Mouse (Mus musculus): ENCODE data around the gene Zdhhc1. TPM values are rescaled to one million over a fixed set of nuclear protein-coding genes. Genes with fewer than 3 reads are reported as not detected.
A peak's percentile ranks its signal among the peaks of the same experiment; 100 is the strongest.

Gene Zdhhc1
- polyA plus RNA-seq, 1 experiment from 2014 or later = 40.6 TPM

GRCm38 (mm10) chr8:105472983-105473382, 23.7 kb downstream of the Zdhhc1 start:
- Histone ChIP-seq H3K27me3 (replicated peaks; ENCODE audit: insufficient read depth, low read length) (no peaks in the 10 kb centered on the region), H3K9me3 (ENCODE audit: low read length) (no peaks in the 10 kb centered on the region), H3K9ac (replicated peaks; ENCODE audit: low read depth) (no peak overlapping the region), H3K27ac (ENCODE audit: low read length) (no peak overlapping the region), H3K4me2 (replicated peaks; ENCODE audit: low read depth, low read length) (no peak overlapping the region), H3K4me1 (ENCODE audit: insufficient read depth, low read depth, low read length) (peaks cover 21% of the 10 kb centered on the region; the same call in 1 of the 2 replicates), H3K36me3 (ENCODE audit: insufficient read depth, low read length) (no peaks in the 10 kb centered on the region; the same call in 1 of the 2 replicates), H3K4me3 (ENCODE audit: low read depth, low read length) (no peak overlapping the region)
- ATAC-seq = no peak
- no peak for DNase-seq (ENCODE audit: low spot score)
- WGBS = 78% methylated on average over 9 of the region's 9 CpGs
- no peak for TF ChIP-seq CTCF (IDR thresholded peaks at IDR 0.05)
- TF ChIP-seq EP300 (IDR thresholded peaks at IDR 0.05) = no peak

GRCm38 (mm10) chr8:105472414-105472932, 24.2 kb downstream of the Zdhhc1 start:
- peaks cover 21% of the 10 kb centered on the region; the same call in 1 of the 2 replicates for H3K4me1 ChIP-seq (ENCODE audit: insufficient read depth, low read depth, low read length)
- no peak for TF ChIP-seq CTCF (IDR thresholded peaks at IDR 0.05)
- TF ChIP-seq EP300 (IDR thresholded peaks at IDR 0.05) = no peak
- WGBS = 67% methylated on average over 23 of the region's 23 CpGs
- H3K4me3 ChIP-seq (ENCODE audit: low read depth, low read length) = no peak overlapping the region
- no peak overlapping the region; the same call in 1 of the 2 replicates for H3K27ac ChIP-seq (ENCODE audit: low read length)
- no peaks in the 10 kb centered on the region; the same call in 1 of the 2 replicates for H3K36me3 ChIP-seq (ENCODE audit: insufficient read depth, low read length)
- H3K4me2 ChIP-seq (replicated peaks; ENCODE audit: low read depth, low read length) = no peak overlapping the region
- no peaks in the 10 kb centered on the region for H3K9me3 ChIP-seq (ENCODE audit: low read length)
- H3K9ac ChIP-seq (replicated peaks; ENCODE audit: low read depth) = no peak overlapping the region
- no peak for DNase-seq (ENCODE audit: low spot score)
- no peak for ATAC-seq
- H3K27me3 ChIP-seq (replicated peaks; ENCODE audit: insufficient read depth, low read length) = no peaks in the 10 kb centered on the region

- Histone ChIP-seq H3K36me3 (ENCODE audit: insufficient read depth, low read length) (no peaks in the 10 kb centered on the region; the same call in 1 of the 2 replicates), H3K27me3 (replicated peaks; ENCODE audit: insufficient read depth, low read length) (no peaks in the 10 kb centered on the region), H3K9ac (replicated peaks; ENCODE audit: low read depth) (no peak within 1 kb of the TSS), H3K4me1 (ENCODE audit: insufficient read depth, low read depth, low read length) (peaks cover 21% of the 10 kb centered on the region; the same call in 1 of the 2 replicates), H3K9me3 (ENCODE audit: low read length) (no peaks in the 10 kb centered on the region), H3K27ac (ENCODE audit: low read length) (peak within 1 kb of the TSS; percentile 26; the same call in 1 of the 2 replicates), H3K4me2 (replicated peaks; ENCODE audit: low read depth, low read length) (peak within 1 kb of the TSS; percentile 56), H3K4me3 (ENCODE audit: low read depth, low read length) (peak within 1 kb of the TSS; percentile 20)
- DNase-seq (ENCODE audit: low spot score) = peak; percentile 99
- TF ChIP-seq EP300 (IDR thresholded peaks at IDR 0.05) (peak; percentile 57; the same call in 1 of the 2 replicates), CTCF (IDR thresholded peaks at IDR 0.05) (peak; percentile 70)
- ATAC-seq = peak; percentile 93
- WGBS = 9% methylated on average over 25 of the region's 25 CpGs
These were observed 25.2 kb downstream of the Zdhhc1 start, which contains the start of gene Tppp3 for GRCm38 (mm10) chr8:105471314-105472015. Gene Tppp3 (minus strand): TSS chr8:105471526.

- DNase-seq (ENCODE audit: low spot score) = no peak
- WGBS = 24% methylated on average over 11 of the region's 11 CpGs
- ATAC-seq = no peak; the same call in 1 of the 2 replicates
These were observed 25.9 kb downstream of the Zdhhc1 start for GRCm38 (mm10) chr8:105470681-105471313.

GRCm38 (mm10) chr8:105470262-105470661, 26.4 kb downstream of the Zdhhc1 start:
- no peak for ATAC-seq

More at GRCm38 (mm10) chr8:105470681-105471313, 25.9 kb downstream of the Zdhhc1 start:
- TF ChIP-seq CTCF (IDR thresholded peaks at IDR 0.05) (no peak), EP300 (IDR thresholded peaks at IDR 0.05) (no peak)
- Histone ChIP-seq H3K4me3 (ENCODE audit: low read depth, low read length) (peak overlapping the region; percentile 20), H3K27ac (ENCODE audit: low read length) (0 out of 2 replicates have a peak overlapping the region, but pooled peaks have one; percentile 0), H3K4me1 (ENCODE audit: insufficient read depth, low read depth, low read length) (peaks cover 21% of the 10 kb centered on the region; the same call in 1 of the 2 replicates), H3K9ac (replicated peaks; ENCODE audit: low read depth) (no peak overlapping the region), H3K36me3 (ENCODE audit: insufficient read depth, low read length) (no peaks in the 10 kb centered on the region; the same call in 1 of the 2 replicates), H3K27me3 (replicated peaks; ENCODE audit: insufficient read depth, low read length) (no peaks in the 10 kb centered on the region), H3K9me3 (ENCODE audit: low read length) (no peaks in the 10 kb centered on the region), H3K4me2 (replicated peaks; ENCODE audit: low read depth, low read length) (peak overlapping the region; percentile 56)

GRCm38 (mm10) chr8:105469816-105470215, 26.9 kb downstream of the Zdhhc1 start:
- ATAC-seq (no peak), DNase-seq (ENCODE audit: low spot score) (no peak)
- Histone ChIP-seq H3K4me3 (ENCODE audit: low read depth, low read length) (no peak overlapping the region), H3K4me2 (replicated peaks; ENCODE audit: low read depth, low read length) (peak overlapping the region; percentile 56), H3K9me3 (ENCODE audit: low read length) (no peaks in the 10 kb centered on the region), H3K36me3 (ENCODE audit: insufficient read depth, low read length) (no peaks in the 10 kb centered on the region; the same call in 1 of the 2 replicates), H3K4me1 (ENCODE audit: insufficient read depth, low read depth, low read length) (peaks cover 14% of the 10 kb centered on the region; the same call in 1 of the 2 replicates), H3K9ac (replicated peaks; ENCODE audit: low read depth) (no peak overlapping the region), H3K27ac (ENCODE audit: low read length) (no peak overlapping the region), H3K27me3 (replicated peaks; ENCODE audit: insufficient read depth, low read length) (no peaks in the 10 kb centered on the region)
- TF ChIP-seq EP300 (IDR thresholded peaks at IDR 0.05) = no peak
- TF ChIP-seq CTCF (IDR thresholded peaks at IDR 0.05) = no peak
- 81% methylated on average over 5 of the region's 5 CpGs for WGBS

More at GRCm38 (mm10) chr8:105470262-105470661, 26.4 kb downstream of the Zdhhc1 start:
- Histone ChIP-seq H3K27ac (ENCODE audit: low read length) (no peak overlapping the region), H3K27me3 (replicated peaks; ENCODE audit: insufficient read depth, low read length) (no peaks in the 10 kb centered on the region), H3K4me1 (ENCODE audit: insufficient read depth, low read depth, low read length) (peaks cover 19% of the 10 kb centered on the region; the same call in 1 of the 2 replicates), H3K4me3 (ENCODE audit: low read depth, low read length) (peak overlapping the region; percentile 20; the same call in 1 of the 2 replicates), H3K36me3 (ENCODE audit: insufficient read depth, low read length) (no peaks in the 10 kb centered on the region; the same call in 1 of the 2 replicates), H3K9ac (replicated peaks; ENCODE audit: low read depth) (no peak overlapping the region), H3K4me2 (replicated peaks; ENCODE audit: low read depth, low read length) (peak overlapping the region; percentile 56), H3K9me3 (ENCODE audit: low read length) (no peaks in the 10 kb centered on the region)
- TF ChIP-seq CTCF (IDR thresholded peaks at IDR 0.05) (no peak), EP300 (IDR thresholded peaks at IDR 0.05) (no peak)
- no peak for DNase-seq (ENCODE audit: low spot score)
- 72% methylated on average over 5 of the region's 5 CpGs for WGBS
